Mouse (Mus musculus) liver, embryonic 11.5 days (tissue): Measurements from ENCODE around the gene Furin. TPM values are rescaled to one million over a fixed set of nuclear protein-coding genes. Genes with fewer than 3 reads are reported as not detected.
A peak's percentile ranks its signal among the peaks of the same experiment; 100 is the strongest.

ENCODE experiments used
- ATAC-seq: fragments of 200-750 bp; cut with Nextera tagmentation; replicated peaks from 2 replicates; pipeline ENCODE4 v1.8.0; 2017; ENCODE audit warnings: moderate number of reproducible peaks, mild to moderate bottlenecking, moderate TSS enrichment, moderate library complexity; ENCODE audit not compliant: low FRiP score
- DNase-seq: peaks from one replicate; pipeline ENCODE4 v3.0.0-alpha.2; 2017; ENCODE audit warnings: low spot score
- H3K27ac ChIP-seq: fragments of 300-500 bp; sonication (generic); 2 replicates; pipeline ENCODE4 v1.5.1; 2014; ENCODE audit warnings: mild to moderate bottlenecking, low read depth, low read length, control low read depth
- H3K27me3 ChIP-seq: fragments of 300-500 bp; sonication (generic); replicated peaks from 2 replicates; pipeline ENCODE4 v1.6.1; 2014; ENCODE audit warnings: low read length, mixed read lengths; ENCODE audit not compliant: control insufficient read depth, insufficient read depth
- H3K36me3 ChIP-seq: fragments of 300-500 bp; sonication (generic); 2 replicates; pipeline ENCODE4 v1.6.1; 2014; ENCODE audit warnings: mild to moderate bottlenecking, low read length, moderate library complexity, mixed read lengths; ENCODE audit not compliant: control insufficient read depth, insufficient read depth
- H3K4me1 ChIP-seq: fragments of 300-500 bp; sonication (generic); replicated peaks from 2 replicates; pipeline ENCODE4 v1.6.1; 2014; ENCODE audit warnings: low read length, mixed read lengths; ENCODE audit not compliant: control insufficient read depth, insufficient read depth
- H3K4me2 ChIP-seq: fragments of 300-500 bp; sonication (generic); 2 replicates; pipeline ENCODE4 v1.6.1; 2014; ENCODE audit warnings: mild to moderate bottlenecking, control low read depth, moderate library complexity
- H3K4me3 ChIP-seq: fragments of 300-500 bp; sonication (generic); 2 replicates; pipeline ENCODE4 v1.5.1; 2014; ENCODE audit warnings: low read depth, low read length, control low read depth
- H3K9ac ChIP-seq: fragments of 300-500 bp; sonication (generic); 2 replicates; pipeline ENCODE4 v1.6.1; 2014; ENCODE audit warnings: low read depth, low read length, control low read depth
- H3K9me3 ChIP-seq: fragments of 300-500 bp; sonication (generic); 2 replicates; pipeline ENCODE4 v1.6.1; 2016; ENCODE audit warnings: low read length, inconsistent platforms, mixed read lengths; ENCODE audit not compliant: control insufficient read depth
- WGBS: fragments of 180-500 bp; shearing (Covaris S2); extraction: QIAGEN DNeasy Blood & Tissue Kit; methylation state at CpG from one replicate; pipeline ENCODE4 v1.1.7; 2014; 5-methylcytosine and 5-hydroxymethylcytosine counted together
- polyA plus RNA-seq: library from polyadenylated mRNA; unstranded; fragments of >200 nt; fragmentation: Nextera tagmentation; extraction: Ambion mirVana; gene quantifications from 2 replicates; pipeline ENCODE4 v1.2.1, GENCODE M21; 2014

Furin gene
- polyA plus RNA-seq, 1 experiment from 2014 or later, result 10.4 TPM

- H3K4me3 ChIP-seq, result peak within 1 kb of the TSS; percentile 42
- DNase-seq, result peak; percentile 60
- peaks cover 13% of the 10 kb centered on the region for H3K27me3 ChIP-seq
- WGBS, result 10% methylated on average over 33 of the region's 33 CpGs
- peak within 1 kb of the TSS; percentile 50 for H3K4me2 ChIP-seq
- H3K27ac ChIP-seq, result peak within 1 kb of the TSS; percentile 47
- H3K4me1 ChIP-seq, result peaks cover 19% of the 10 kb centered on the region
- peaks cover 15% of the 10 kb centered on the region for H3K36me3 ChIP-seq
- ATAC-seq, result 0 out of 2 replicates have a peak, but pooled peaks have one; percentile 24
- H3K9me3 ChIP-seq, result no peaks in the 10 kb centered on the region
- H3K9ac ChIP-seq, result peak within 1 kb of the TSS; percentile 55
Observed at GRCm38 (mm10) chr7:80387633-80388543, 17.3 kb downstream of the Furin start, which contains the start of gene Fes. Fes (minus strand) TSS chr7:80387946.

GRCm38 (mm10) chr7:80387033-80387632, 18.1 kb downstream of the Furin start:
- H3K4me1 ChIP-seq, result peaks cover 19% of the 10 kb centered on the region
- peak overlapping the region; percentile 42 for H3K4me3 ChIP-seq
- peak overlapping the region; percentile 55 for H3K9ac ChIP-seq
- H3K4me2 ChIP-seq, result peak overlapping the region; percentile 50
- peaks cover 11% of the 10 kb centered on the region for H3K36me3 ChIP-seq
- peak overlapping the region; percentile 47 for H3K27ac ChIP-seq
- ATAC-seq, result no peak
- 17% methylated on average over 17 of the region's 17 CpGs for WGBS
- H3K9me3 ChIP-seq, result no peaks in the 10 kb centered on the region
- H3K27me3 ChIP-seq, result peaks cover 13% of the 10 kb centered on the region
- DNase-seq, result no peak

GRCm38 (mm10) chr7:80386235-80386930, 18.9 kb downstream of the Furin start:
- H3K9ac ChIP-seq, result peak overlapping the region; percentile 22; the same call in 1 of the 2 replicates
- peak overlapping the region; percentile 42 for H3K4me3 ChIP-seq
- ATAC-seq (peak; percentile 54; the same call in 1 of the 2 replicates), DNase-seq (peak; percentile 85)
- peaks cover 19% of the 10 kb centered on the region for H3K4me1 ChIP-seq
- peak overlapping the region; percentile 50 for H3K4me2 ChIP-seq
- H3K27me3 ChIP-seq, result peaks cover 13% of the 10 kb centered on the region
- peaks cover 4% of the 10 kb centered on the region for H3K36me3 ChIP-seq
- H3K27ac ChIP-seq, result peak overlapping the region; percentile 47
- no peaks in the 10 kb centered on the region for H3K9me3 ChIP-seq
- 24% methylated on average over 18 of the region's 18 CpGs for WGBS

- ATAC-seq (no peak), DNase-seq (no peak)
- WGBS, result 79% methylated on average over 11 of the region's 11 CpGs
- no peak overlapping the region for H3K9ac ChIP-seq
- H3K9me3 ChIP-seq, result no peaks in the 10 kb centered on the region
- 0 out of 2 replicates have a peak, but pooled peaks cover 3% of the 10 kb centered on the region for H3K36me3 ChIP-seq
- no peak overlapping the region for H3K27ac ChIP-seq
- no peak overlapping the region for H3K4me3 ChIP-seq
- no peak overlapping the region for H3K4me2 ChIP-seq
- H3K27me3 ChIP-seq, result peaks cover 8% of the 10 kb centered on the region
- H3K4me1 ChIP-seq, result peaks cover 15% of the 10 kb centered on the region
Observed at GRCm38 (mm10) chr7:80382919-80383318, 22.3 kb downstream of the Furin start.

- WGBS, result 64% methylated on average over 13 of the region's 13 CpGs
- no peak for DNase-seq
Observed at GRCm38 (mm10) chr7:80379531-80379930, 25.7 kb downstream of the Furin start.

GRCm38 (mm10) chr7:80377471-80377870, 27.8 kb downstream of the Furin start:
- Histone ChIP-seq H3K36me3 (0 out of 2 replicates have a peak, but pooled peaks cover 3% of the 10 kb centered on the region), H3K4me3 (no peak overlapping the region), H3K27ac (no peak overlapping the region), H3K9me3 (no peaks in the 10 kb centered on the region), H3K4me2 (no peak overlapping the region), H3K27me3 (no peaks in the 10 kb centered on the region), H3K4me1 (peaks cover 2% of the 10 kb centered on the region), H3K9ac (no peak overlapping the region)
- 42% methylated on average over 6 of the region's 6 CpGs for WGBS
- ATAC-seq (no peak), DNase-seq (peak; percentile 68)

More at GRCm38 (mm10) chr7:80379531-80379930, 25.7 kb downstream of the Furin start:
- H3K9ac ChIP-seq, result no peak overlapping the region
- no peak overlapping the region for H3K27ac ChIP-seq
- ATAC-seq, result no peak
- H3K4me1 ChIP-seq, result peaks cover 2% of the 10 kb centered on the region
- no peaks in the 10 kb centered on the region for H3K27me3 ChIP-seq
- H3K9me3 ChIP-seq, result no peaks in the 10 kb centered on the region
- no peak overlapping the region for H3K4me3 ChIP-seq
- 0 out of 2 replicates have a peak, but pooled peaks cover 3% of the 10 kb centered on the region for H3K36me3 ChIP-seq
- no peak overlapping the region for H3K4me2 ChIP-seq

GRCm38 (mm10) chr7:80376192-80376591, 29.0 kb downstream of the Furin start:
- H3K9me3 ChIP-seq, result no peaks in the 10 kb centered on the region
- H3K36me3 ChIP-seq, result 0 out of 2 replicates have a peak, but pooled peaks cover 3% of the 10 kb centered on the region
- ATAC-seq, result no peak

GRCm38 (mm10) chr7:80375376-80376039, 29.7 kb downstream of the Furin start:
- no peak overlapping the region for H3K9ac ChIP-seq
- no peak overlapping the region for H3K4me3 ChIP-seq
- no peaks in the 10 kb centered on the region for H3K27me3 ChIP-seq
- no peak for DNase-seq
- H3K4me1 ChIP-seq, result peaks cover 9% of the 10 kb centered on the region
- 0 out of 2 replicates have a peak, but pooled peaks cover 2% of the 10 kb centered on the region for H3K36me3 ChIP-seq
- no peak overlapping the region for H3K27ac ChIP-seq
- H3K4me2 ChIP-seq, result no peak overlapping the region
- ATAC-seq, result no peak
- WGBS, result 49% methylated on average over 9 of the region's 9 CpGs
- H3K9me3 ChIP-seq, result no peaks in the 10 kb centered on the region

More at GRCm38 (mm10) chr7:80376192-80376591, 29.0 kb downstream of the Furin start:
- Histone ChIP-seq H3K4me2 (no peak overlapping the region), H3K4me3 (no peak overlapping the region), H3K9ac (no peak overlapping the region), H3K4me1 (peaks cover 9% of the 10 kb centered on the region), H3K27me3 (no peaks in the 10 kb centered on the region), H3K27ac (no peak overlapping the region)
- no peak for DNase-seq
- 83% methylated on average over 10 of the region's 10 CpGs for WGBS
